Mouse (Mus musculus) testis, postnatal 14 days (tissue): ENCODE data around the gene Itm2a.

ENCODE experiments used
- DNase-seq: peaks from one replicate; pipeline ENCODE4 v3.0.0; 2021; ENCODE audit warnings: low spot score

The Itm2a gene

GRCm38 (mm10) chrX:107402915-107403912 is at the start of gene Itm2a:
Itm2a (minus strand) TSS chrX:107403376.
- DNase-seq: peak; percentile 4

- DNase-seq: no peak
These were observed 32.7 kb upstream of the Itm2a start for GRCm38 (mm10) chrX:107435887-107436286.

GRCm38 (mm10) chrX:107421304-107421703 is 18.1 kb upstream of the Itm2a start:
- no peak for DNase-seq

- DNase-seq: no peak
These were observed 14.2 kb upstream of the Itm2a start for GRCm38 (mm10) chrX:107417345-107417744.

GRCm38 (mm10) chrX:107415999-107416398 is 12.8 kb upstream of the Itm2a start:
- DNase-seq: no peak

- DNase-seq: no peak
These were observed 695 bp downstream of the Itm2a start for GRCm38 (mm10) chrX:107402481-107402880.

- DNase-seq: no peak
These were observed 4.1 kb downstream of the Itm2a start for GRCm38 (mm10) chrX:107399087-107399486.

GRCm38 (mm10) chrX:107393256-107393655 is 9.9 kb downstream of the Itm2a start:
- no peak for DNase-seq

- DNase-seq: no peak
These were observed 27.8 kb downstream of the Itm2a start for GRCm38 (mm10) chrX:107375329-107375728.
